In the genomic region with DNA sequence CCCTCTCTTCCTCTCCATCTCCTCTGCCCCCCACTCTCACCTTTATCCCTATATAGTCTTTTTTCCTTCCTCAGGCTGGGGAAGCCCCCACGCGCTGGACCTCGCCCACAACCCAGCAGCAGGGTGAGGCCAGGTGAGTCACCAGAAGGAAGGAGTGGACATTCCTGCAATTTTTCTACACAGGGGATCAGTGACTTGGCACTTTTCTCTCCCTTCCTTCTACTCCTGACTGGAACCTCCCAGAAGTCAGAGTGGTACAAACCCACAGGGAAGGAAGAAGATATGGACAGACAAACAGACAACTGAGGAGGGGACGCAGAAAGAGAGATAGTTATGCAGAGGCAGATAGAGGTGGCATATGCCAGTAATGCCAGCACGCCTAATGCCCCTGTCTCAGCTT, we compare ENCODE assay signal across 20 mouse cellular contexts. TPM values are rescaled to one million over a fixed set of nuclear protein-coding genes. Genes with fewer than 3 reads are reported as not detected.
DNase-seq lines count a peak whose midpoint lies in the region; ATAC-seq and TF ChIP-seq lines count a peak whose summit lies in the region.
"Had no signal": no experiment of that assay in that cellular context is flagged by ENCODE, and none has a peak within 500 bp of the region (broad histone marks: within the 10 kb centered on the region; RNA-seq: fewer than 3 reads in every experiment).

No protein-coding gene starts in this region.

- TF ChIP-seq POLR2A in bone marrow, adult 2 months (IDR thresholded peaks at IDR 0.05; ENCODE audit: borderline replicate concordance, control insufficient read depth, low read depth, low read length) = no peak

- no peak overlapping the region for H3K4me2 ChIP-seq in kidney, embryonic 15.5 days
- H3K4me2 ChIP-seq: heart, embryonic 13.5 days; hindbrain, embryonic 13.5 days had no signal

- no peaks in the 10 kb centered on the region for H3K27me3 ChIP-seq in kidney, embryonic 15.5 days

- H3K27ac ChIP-seq in kidney, embryonic 15.5 days = peak overlapping the region; percentile 37
- H3K27ac ChIP-seq in bone marrow, adult 2 months (ENCODE audit: control insufficient read depth, insufficient read depth, low read depth, low read length, poor library complexity) = peak overlapping the region; percentile 60
- peak overlapping the region; percentile 65 for H3K27ac ChIP-seq in macrophage
- H3K27ac ChIP-seq: embryonic facial prominence, embryonic 10.5 days; heart, embryonic 13.5 days; hindbrain, embryonic 13.5 days had no signal

- no peak overlapping the region for H3K9ac ChIP-seq in kidney, embryonic 15.5 days
- H3K9ac ChIP-seq: heart, embryonic 13.5 days; hindbrain, embryonic 13.5 days had no signal

- ATAC-seq in kidney, embryonic 15.5 days (replicated peaks; ENCODE audit: low FRiP score) = no peak
- no peak for ATAC-seq in erythroid progenitor cell, adult 5-6 weeks (replicated peaks; ENCODE audit: low FRiP score, poor library complexity, severe bottlenecking)
- ATAC-seq: CD4-positive, CD25-positive, alpha-beta regulatory T cell, adult 4 months; midbrain, embryonic 16.5 days had no signal

- no peak overlapping the region for H3K4me3 ChIP-seq in kidney, embryonic 15.5 days (replicated peaks)
- no peak overlapping the region for H3K4me3 ChIP-seq in bone marrow, adult 2 months (replicated peaks; ENCODE audit: control insufficient read depth, low read depth, low read length)
- H3K4me3 ChIP-seq in macrophage (ENCODE audit: inconsistent target) = no peak overlapping the region
- H3K4me3 ChIP-seq: embryonic facial prominence, embryonic 10.5 days; heart, embryonic 13.5 days; hindbrain, embryonic 13.5 days had no signal

- 68% methylated on average over 5 of the region's 5 CpGs for WGBS in kidney, embryonic 15.5 days
- WGBS in bone marrow, adult 2 months = 55% methylated on average over 5 of the region's 5 CpGs
- WGBS in macrophage (ENCODE audit: missing documents) = 78% methylated on average over 5 of the region's 5 CpGs

- no peaks in the 10 kb centered on the region for H3K9me3 ChIP-seq in kidney, embryonic 15.5 days (replicated peaks)
- H3K9me3 ChIP-seq: embryonic facial prominence, embryonic 10.5 days; heart, embryonic 13.5 days; hindbrain, embryonic 13.5 days had no signal

- DNase-seq in kidney, adult 18-20 months = no peak
- peak; percentile 79 for DNase-seq in 3T3-L1 (ENCODE audit: low read depth, low spot score)
- no peak for DNase-seq in adrenal gland, postnatal 25 days
- DNase-seq in retina, postnatal 1 day = no peak
- DNase-seq: cerebellum, adult 9-10 months; right cerebral cortex, postnatal 25 days had no signal

- peaks cover 15% of the 10 kb centered on the region for H3K79me2 ChIP-seq in macrophage (ENCODE audit: inconsistent target)

- no peak for TF ChIP-seq CTCF in bone marrow, adult 2 months (IDR thresholded peaks at IDR 0.05; ENCODE audit: control insufficient read depth, insufficient read depth, low read length)

- H3K36me3 ChIP-seq in kidney, embryonic 15.5 days = no peaks in the 10 kb centered on the region
- H3K36me3 ChIP-seq in macrophage (ENCODE audit: inconsistent target) = no peaks in the 10 kb centered on the region
- H3K36me3 ChIP-seq: embryonic facial prominence, embryonic 10.5 days; heart, embryonic 13.5 days; hindbrain, embryonic 13.5 days had no signal

- H3K4me1 ChIP-seq in kidney, embryonic 15.5 days = peaks cover 39% of the 10 kb centered on the region
- peaks cover 9% of the 10 kb centered on the region for H3K4me1 ChIP-seq in bone marrow, adult 2 months (ENCODE audit: control insufficient read depth, insufficient read depth, low read length)

RNA-seq across cellular contexts. Expression of a gene that starts 2.8 kb away (rescaled TPM):
- 14.4 and 15.3 TPM in 2 replicates for polyA plus RNA-seq in kidney, embryonic 15.5 days (2015; fragmentation: Nextera tagmentation; extraction: Ambion mirVana)
- 31.6 and 85.4 TPM in 2 replicates for polyA plus RNA-seq in bone marrow, adult 2 months (2011; ENCODE audit: insufficient read depth, insufficient read length, low replicate concordance, missing spikeins)
- total RNA-seq in macrophage (2018; cell fraction: chromatin; rRNA removed) = 1,000 to 10,000 TPM in 1 of 26 experiments, 100 to 1,000 TPM in 12, 10 to 100 TPM in 7, 1 to 10 TPM in 6; 6.4 to 1,039 (median 105) TPM
- total RNA-seq in macrophage (2018; cell fraction: cytosol; rRNA removed) = 100 to 1,000 TPM in 6 of 26 experiments, 10 to 100 TPM in 10, 1 to 10 TPM in 10; 5.3 to 471 (median 46.9) TPM
- 100 to 1,000 TPM in 11 of 26 experiments, 10 to 100 TPM in 12, 1 to 10 TPM in 3; 5.4 to 740 (median 78.5) TPM for total RNA-seq in macrophage (2018; cell fraction: nucleus; rRNA removed)
- polyA plus RNA-seq in macrophage (2018) = 37.1 to 79.3 TPM (median 71.4 TPM) in 3 replicates
- 5.6 and 7.8 TPM in 2 replicates for total RNA-seq in adrenal gland, postnatal 25 days (2021)
- total RNA-seq in erythroid progenitor cell, adult 5-6 weeks (2015; ENCODE audit: low replicate concordance) = 2.9 and 6.1 TPM in 2 replicates
- total RNA-seq in erythroid progenitor cell, adult 5-6 weeks (2017; ENCODE audit: low replicate concordance) = 1.1 and 7.2 TPM in 2 replicates

RNA-seq across cellular contexts. Expression of a gene that starts 7.3 kb away (rescaled TPM):
- not detected in 2 replicates for polyA plus RNA-seq in kidney, embryonic 15.5 days (2015; fragmentation: Nextera tagmentation; extraction: Ambion mirVana)
- polyA plus RNA-seq in bone marrow, adult 2 months (2011; ENCODE audit: insufficient read depth, insufficient read length, low replicate concordance, missing spikeins) = not detected in 2 replicates
- 1 to 10 TPM in 1 of 26 experiments, not detected in 25; 2.5 TPM for total RNA-seq in macrophage (2018; cell fraction: chromatin; rRNA removed)
- total RNA-seq in macrophage (2018; cell fraction: cytosol; rRNA removed) = under 1 TPM in 6 of 26 experiments, not detected in 20; 0.09 to 0.19 (median 0.10) TPM
- total RNA-seq in macrophage (2018; cell fraction: nucleus; rRNA removed) = 1 to 10 TPM in 1 of 26 experiments, not detected in 25; 1.5 TPM
- not detected in 3 replicates for polyA plus RNA-seq in macrophage (2018)
- not detected in 2 replicates for total RNA-seq in adrenal gland, postnatal 25 days (2021)
- not detected in 2 replicates for total RNA-seq in erythroid progenitor cell, adult 5-6 weeks (2015; ENCODE audit: low replicate concordance)
- not detected in 2 replicates for total RNA-seq in erythroid progenitor cell, adult 5-6 weeks (2017; ENCODE audit: low replicate concordance)
- total RNA-seq: adrenal gland, postnatal 4 days; gastrocnemius, adult 8-10 months; liver, adult 2 months had no signal
- polyA plus RNA-seq: embryonic facial prominence, embryonic 10.5 days; forebrain, embryonic 11.5 days; heart, embryonic 13.5 days; hindbrain, embryonic 13.5 days; liver, adult 2 months; midbrain, embryonic 16.5 days had no signal

RNA-seq across cellular contexts. Expression of a gene that starts 22.4 kb away (rescaled TPM):
- 6.8 and 7.3 TPM in 2 replicates for polyA plus RNA-seq in kidney, embryonic 15.5 days (2015; fragmentation: Nextera tagmentation; extraction: Ambion mirVana)
- 1.4 TPM in 1 of 2 replicates, not detected in the other for polyA plus RNA-seq in bone marrow, adult 2 months (2011; ENCODE audit: insufficient read depth, insufficient read length, low replicate concordance, missing spikeins)
- under 1 TPM in 1 of 26 experiments, not detected in 25; 0.66 TPM for total RNA-seq in macrophage (2018; cell fraction: chromatin; rRNA removed)
- total RNA-seq in macrophage (2018; cell fraction: cytosol; rRNA removed) = under 1 TPM in 5 of 26 experiments, not detected in 21; 0.05 to 0.43 (median 0.12) TPM
- total RNA-seq in macrophage (2018; cell fraction: nucleus; rRNA removed) = 1 to 10 TPM in 1 of 26 experiments, under 1 TPM in 2, not detected in 23; 0.20 to 2.1 (median 0.36) TPM
- polyA plus RNA-seq in macrophage (2018) = not detected in 3 replicates
- 2.4 and 3.8 TPM in 2 replicates for total RNA-seq in adrenal gland, postnatal 25 days (2021)
- total RNA-seq in erythroid progenitor cell, adult 5-6 weeks (2015; ENCODE audit: low replicate concordance) = not detected in 2 replicates
- total RNA-seq in erythroid progenitor cell, adult 5-6 weeks (2017; ENCODE audit: low replicate concordance) = not detected in 2 replicates
- total RNA-seq: neutrophil, adult 5-6 weeks had no signal
- polyA plus RNA-seq: CD4-positive, CD25-positive, alpha-beta regulatory T cell, adult 4 months had no signal

RNA-seq across cellular contexts. Expression of a gene that starts 47.4 kb away (rescaled TPM):
- 61.6 and 66.6 TPM in 2 replicates for polyA plus RNA-seq in kidney, embryonic 15.5 days (2015; fragmentation: Nextera tagmentation; extraction: Ambion mirVana)
- polyA plus RNA-seq in bone marrow, adult 2 months (2011; ENCODE audit: insufficient read depth, insufficient read length, low replicate concordance, missing spikeins) = 2.5 and 3.1 TPM in 2 replicates
- 1 to 10 TPM in 1 of 26 experiments, not detected in 25; 1.2 TPM for total RNA-seq in macrophage (2018; cell fraction: chromatin; rRNA removed)
- total RNA-seq in macrophage (2018; cell fraction: cytosol; rRNA removed) = 1 to 10 TPM in 14 of 26 experiments, under 1 TPM in 12; 0.43 to 1.7 (median 1.1) TPM
- total RNA-seq in macrophage (2018; cell fraction: nucleus; rRNA removed) = 1 to 10 TPM in 5 of 26 experiments, under 1 TPM in 7, not detected in 14; 0.40 to 2.2 (median 0.87) TPM
- polyA plus RNA-seq in macrophage (2018) = 0.60 to 3.0 TPM (median 0.77 TPM) in 3 replicates
- 6.2 and 7.0 TPM in 2 replicates for total RNA-seq in adrenal gland, postnatal 25 days (2021)
- 0.84 TPM in 1 of 2 replicates, not detected in the other for total RNA-seq in erythroid progenitor cell, adult 5-6 weeks (2015; ENCODE audit: low replicate concordance)
- 2.0 TPM in 1 of 2 replicates, not detected in the other for total RNA-seq in erythroid progenitor cell, adult 5-6 weeks (2017; ENCODE audit: low replicate concordance)
- total RNA-seq: neutrophil, adult 5-6 weeks had no signal

RNA-seq across cellular contexts. Expression of a gene that starts 52.8 kb away (rescaled TPM):
- 0.48 and 0.68 TPM in 2 replicates for polyA plus RNA-seq in kidney, embryonic 15.5 days (2015; fragmentation: Nextera tagmentation; extraction: Ambion mirVana)
- polyA plus RNA-seq in bone marrow, adult 2 months (2011; ENCODE audit: insufficient read depth, insufficient read length, low replicate concordance, missing spikeins) = not detected in 2 replicates
- total RNA-seq in macrophage (2018; cell fraction: chromatin; rRNA removed) = not detected
- not detected for total RNA-seq in macrophage (2018; cell fraction: cytosol; rRNA removed)
- not detected for total RNA-seq in macrophage (2018; cell fraction: nucleus; rRNA removed)
- not detected in 3 replicates for polyA plus RNA-seq in macrophage (2018)
- total RNA-seq in adrenal gland, postnatal 25 days (2021) = not detected in 2 replicates
- not detected in 2 replicates for total RNA-seq in erythroid progenitor cell, adult 5-6 weeks (2015; ENCODE audit: low replicate concordance)
- total RNA-seq in erythroid progenitor cell, adult 5-6 weeks (2017; ENCODE audit: low replicate concordance) = not detected in 2 replicates
- total RNA-seq: adrenal gland, postnatal 4 days; gastrocnemius, adult 8-10 months; liver, adult 2 months; neutrophil, adult 5-6 weeks had no signal
- polyA plus RNA-seq: CD4-positive, CD25-positive, alpha-beta regulatory T cell, adult 4 months; liver, adult 2 months had no signal
